Mouse (Mus musculus): ENCODE results near the gene Sdhb. TPM values are rescaled to one million over a fixed set of nuclear protein-coding genes. Genes with fewer than 3 reads are reported as not detected.

Gene Sdhb
- total RNA-seq (2021), result 1,000 to 10,000 TPM; 1,306 to 1,387 TPM
- long read RNA-seq, experiment 1, transcript Sdhb-201 (8 exons, 1,142 nt), result major isoform, 1,897 of 2,140 reads
- long read RNA-seq, experiment 1, partial matches to known transcripts, result 66 of 2,140 reads
- long read RNA-seq, experiment 1, other reads (novel, unspliced or antisense), result 177 of 2,140 reads
- long read RNA-seq, experiment 2, transcript Sdhb-201 (8 exons, 1,142 nt), result major isoform, 1,249 of 1,412 reads
- long read RNA-seq, experiment 2, partial matches to known transcripts, result 61 of 1,412 reads
- long read RNA-seq, experiment 2, other reads (novel, unspliced or antisense), result 102 of 1,412 reads

DNA sequence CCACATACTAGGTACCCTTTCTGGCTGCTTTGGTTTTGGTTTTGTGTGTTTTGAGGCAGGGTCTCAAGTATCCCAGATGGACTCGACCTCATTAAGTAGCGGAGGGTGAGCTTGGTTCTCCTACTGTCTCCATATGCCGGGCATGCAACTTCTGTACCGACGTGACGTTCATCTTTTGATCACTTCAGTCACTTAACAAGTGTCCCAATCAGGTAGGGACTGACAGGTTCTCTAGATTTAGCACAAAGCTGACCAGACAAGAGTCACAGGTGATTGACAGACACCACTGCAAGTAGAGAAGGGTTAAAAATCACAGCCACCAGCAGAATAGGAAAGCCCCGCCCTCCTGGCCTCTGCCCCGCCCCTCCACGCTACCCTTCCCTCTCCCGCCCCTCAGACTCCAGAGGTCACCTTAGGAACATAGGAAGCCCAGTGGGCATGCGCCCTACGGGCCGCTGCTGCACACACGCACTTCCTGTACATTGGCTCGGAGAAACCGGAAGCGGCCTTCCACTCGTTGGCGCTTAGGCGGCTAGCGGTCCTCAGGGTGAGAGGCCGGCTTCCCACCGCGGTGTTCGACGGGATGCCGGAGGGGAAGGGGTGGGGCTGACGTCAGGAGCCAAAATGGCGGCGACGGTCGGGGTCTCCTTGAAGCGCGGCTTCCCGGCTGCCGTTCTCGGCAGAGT lies at the start of gene Sdhb:
TSS of gene Sdhb (plus strand) at position 423 of the 686 bp plus-strand sequence.
- peak; percentile 96 to 99 for DNase-seq

DNA sequence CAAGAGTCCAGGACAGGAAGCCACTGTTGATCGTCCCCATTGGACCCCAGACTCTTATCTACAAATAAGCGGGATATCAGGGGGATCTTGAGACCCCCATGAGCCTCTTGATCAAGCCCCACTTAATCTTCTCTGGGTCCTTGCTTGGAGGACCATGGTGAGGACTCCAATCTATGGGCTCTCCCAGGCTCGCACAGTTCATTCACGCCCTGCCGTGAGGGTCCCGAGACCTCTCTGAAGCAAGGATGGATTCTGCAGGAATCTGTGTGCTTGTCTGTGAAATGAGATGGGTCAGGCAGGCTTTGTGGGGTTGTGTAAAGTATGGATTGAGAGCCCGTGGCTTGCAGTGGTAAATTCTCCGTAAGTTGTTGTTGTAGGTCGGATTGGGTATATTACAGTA lies 49.6 kb upstream of the Sdhb start:
- DNase-seq, result no peak

DNA sequence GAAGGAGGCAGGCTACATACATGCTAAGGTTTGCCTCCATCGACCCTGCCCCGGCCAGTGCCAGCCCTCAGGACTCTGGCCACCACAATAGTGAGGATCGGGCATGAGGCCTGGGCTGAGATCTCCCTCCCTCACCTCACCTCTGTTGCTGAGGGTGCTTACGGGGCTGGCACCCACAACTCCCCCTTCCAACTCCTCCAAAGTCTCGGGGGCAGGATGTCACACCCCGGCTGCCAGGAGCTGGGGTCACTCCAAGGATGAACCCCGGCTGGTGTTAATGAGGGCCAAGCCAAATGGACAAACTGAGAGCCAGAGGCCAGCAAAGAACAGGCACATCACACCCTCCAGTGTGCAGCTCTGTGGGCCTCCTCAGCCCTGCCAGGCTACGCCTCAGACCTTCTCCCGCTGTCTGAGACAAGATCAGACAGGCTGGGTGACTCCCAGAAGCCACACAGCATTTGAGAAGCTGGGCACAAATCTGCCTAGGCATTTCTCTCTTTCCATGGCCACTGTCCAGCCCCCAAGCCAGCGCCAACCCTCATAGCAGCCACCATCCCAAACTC lies 48.7 kb upstream of the Sdhb start:
- DNase-seq, result no peak

DNA sequence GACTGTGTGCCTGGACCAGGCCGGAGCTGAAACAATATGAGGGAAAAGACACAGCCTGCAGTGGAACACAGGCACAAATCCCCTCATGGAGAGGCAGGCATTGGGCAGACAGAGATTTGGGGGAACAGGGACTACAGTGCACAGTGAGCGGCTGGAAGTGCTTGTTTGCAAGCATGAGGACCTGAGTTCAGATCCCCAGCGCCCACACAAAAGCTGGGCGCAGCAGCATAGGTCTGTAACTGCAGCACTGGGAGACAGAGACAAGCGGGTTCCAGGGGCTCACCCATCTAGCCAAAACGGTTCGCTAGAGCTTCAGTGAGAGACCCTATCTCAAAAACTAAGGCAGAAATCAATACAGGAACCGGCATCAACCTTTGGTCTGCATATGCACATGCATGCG lies 47.4 kb upstream of the Sdhb start:
- no peak for DNase-seq

DNA sequence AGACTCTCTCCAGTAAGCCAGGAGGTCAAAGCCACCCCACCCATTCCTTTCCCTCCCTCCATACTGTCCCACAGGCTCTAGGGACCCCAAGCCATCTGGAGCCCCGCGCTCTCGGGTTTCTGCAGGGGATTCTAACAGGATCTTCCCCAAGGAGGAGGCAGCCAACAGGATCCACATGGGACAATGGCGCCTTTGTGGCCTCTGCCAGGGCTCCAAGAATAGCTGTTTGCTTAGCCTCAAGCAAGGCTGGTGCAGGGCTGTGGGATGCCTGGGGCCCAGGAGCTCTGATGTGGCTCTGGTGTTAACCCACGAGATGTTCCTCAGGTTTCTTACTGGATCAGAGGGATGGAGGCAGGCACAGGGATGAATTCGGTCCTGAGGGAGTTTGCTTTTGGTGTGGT lies 46.3 kb upstream of the Sdhb start:
- no peak for DNase-seq

DNA sequence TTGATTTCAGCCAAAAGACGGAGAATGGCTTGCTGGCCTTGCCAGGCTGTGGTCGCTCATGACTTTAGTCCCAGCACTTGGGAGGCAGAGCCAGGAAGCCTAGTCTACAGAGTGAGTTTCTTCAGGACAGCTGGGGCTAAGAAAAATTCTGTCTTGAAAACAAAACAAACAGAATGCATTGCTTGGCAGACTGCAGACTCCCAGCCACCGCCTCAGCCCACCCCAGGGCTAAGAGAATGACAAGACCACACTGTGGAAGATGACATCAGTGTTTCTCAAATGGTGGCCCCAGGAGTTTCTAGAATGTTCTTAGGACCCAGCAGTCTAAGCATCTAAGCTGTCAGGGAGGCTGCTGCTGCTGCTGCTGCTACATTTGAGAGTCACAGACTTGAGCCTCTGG lies 45.8 kb upstream of the Sdhb start:
- DNase-seq, result no peak

DNA sequence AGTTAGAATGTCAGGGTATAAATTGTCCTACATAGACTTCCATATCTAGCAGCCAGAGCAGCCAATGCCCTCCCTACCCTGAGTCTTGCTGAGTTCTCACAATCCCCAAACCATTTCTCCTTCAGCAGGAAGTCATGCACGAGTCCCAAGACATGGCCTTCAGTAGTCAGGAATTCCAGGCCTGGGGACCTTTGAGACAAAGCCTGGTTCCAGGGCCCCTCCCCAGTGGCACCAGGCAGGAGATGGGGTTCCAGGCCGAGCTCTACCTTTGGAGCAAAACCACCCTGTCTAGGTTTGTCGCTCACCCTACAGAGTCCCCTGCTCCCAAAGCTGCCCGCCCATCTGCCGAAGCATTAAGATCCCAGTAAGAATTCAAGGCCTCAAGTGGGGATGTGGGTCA lies 44.7 kb upstream of the Sdhb start:
- DNase-seq, result no peak

DNA sequence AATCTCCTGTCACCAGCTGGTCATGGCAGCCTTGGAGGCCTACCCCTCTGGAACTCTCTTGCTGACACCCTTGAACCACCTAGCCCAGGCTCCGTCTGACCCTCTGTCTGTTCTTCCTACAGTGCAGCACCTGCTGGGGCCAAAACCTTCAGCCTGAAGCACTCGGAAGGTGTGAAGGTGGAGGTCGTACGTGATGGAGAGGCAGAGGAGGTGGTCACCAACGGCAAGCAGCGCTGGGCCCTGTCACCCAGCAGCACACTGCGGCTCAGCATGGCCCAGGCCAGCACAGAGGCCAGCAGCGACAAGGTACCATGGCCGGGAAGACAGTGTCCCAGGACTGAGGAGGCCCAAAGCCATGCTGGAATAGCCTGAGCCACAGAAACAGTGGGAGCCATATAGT lies 43.6 kb upstream of the Sdhb start:
- DNase-seq, result no peak

DNA sequence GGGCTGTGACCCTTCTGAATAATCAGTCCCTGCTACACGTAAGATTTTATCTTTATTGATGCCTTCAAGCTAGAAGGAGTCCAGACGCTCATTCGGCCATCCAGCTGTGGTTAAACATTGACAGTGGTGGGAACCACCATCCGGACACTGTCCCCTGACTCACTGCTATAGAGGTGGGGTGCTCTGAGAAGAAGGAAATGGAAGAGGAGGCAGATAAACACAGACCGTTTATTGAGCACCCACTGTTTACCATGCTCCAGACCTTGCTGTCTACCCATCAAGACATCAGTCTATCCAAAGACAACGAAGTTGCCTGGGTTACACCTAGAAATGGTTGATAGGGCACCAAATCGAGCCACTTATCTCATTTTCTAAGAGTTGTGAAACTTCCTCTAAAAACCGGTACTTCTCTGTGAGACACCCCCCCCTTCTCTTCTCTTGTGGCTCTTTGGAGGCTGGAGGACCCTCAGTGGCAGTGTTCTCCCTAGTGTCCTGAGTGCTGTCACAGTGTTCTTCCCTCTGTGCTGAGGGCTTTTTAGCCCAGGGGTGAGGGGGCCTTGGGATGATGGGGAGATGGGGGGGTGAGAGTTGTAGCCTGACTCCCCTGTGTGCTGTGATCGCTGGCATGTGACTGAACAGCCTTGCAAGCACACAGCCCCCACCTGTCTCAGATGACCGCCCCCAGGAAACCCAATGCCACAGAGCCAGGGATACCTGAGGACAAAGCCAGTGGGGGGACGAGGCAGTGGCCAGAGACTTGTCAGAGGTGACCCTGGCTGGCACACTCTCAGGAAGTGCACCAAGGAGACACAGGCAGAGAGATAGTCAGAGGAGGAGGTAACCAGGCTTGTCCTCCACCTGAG lies 40.8 kb upstream of the Sdhb start:
- no peak for DNase-seq

DNA sequence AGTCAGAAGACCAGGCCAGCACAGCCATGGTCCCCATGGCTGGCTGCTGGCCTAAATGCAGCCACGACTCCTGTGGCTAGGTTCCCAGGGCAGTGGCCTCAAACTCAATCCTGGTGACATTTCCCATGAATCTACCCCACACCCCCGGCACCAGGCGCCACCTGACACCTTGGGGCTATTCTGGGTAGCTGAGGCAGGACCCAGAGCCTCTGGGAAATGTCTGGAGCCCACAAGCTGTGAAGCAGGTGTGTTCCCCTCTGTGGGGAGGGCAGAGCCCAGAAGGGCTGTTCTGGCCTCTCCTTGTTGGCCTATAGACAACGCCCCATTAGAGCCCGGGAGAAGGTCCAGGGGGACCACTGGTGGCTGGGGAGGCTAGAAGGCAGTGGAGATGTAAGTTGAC lies 38.5 kb upstream of the Sdhb start:
- no peak for DNase-seq

DNA sequence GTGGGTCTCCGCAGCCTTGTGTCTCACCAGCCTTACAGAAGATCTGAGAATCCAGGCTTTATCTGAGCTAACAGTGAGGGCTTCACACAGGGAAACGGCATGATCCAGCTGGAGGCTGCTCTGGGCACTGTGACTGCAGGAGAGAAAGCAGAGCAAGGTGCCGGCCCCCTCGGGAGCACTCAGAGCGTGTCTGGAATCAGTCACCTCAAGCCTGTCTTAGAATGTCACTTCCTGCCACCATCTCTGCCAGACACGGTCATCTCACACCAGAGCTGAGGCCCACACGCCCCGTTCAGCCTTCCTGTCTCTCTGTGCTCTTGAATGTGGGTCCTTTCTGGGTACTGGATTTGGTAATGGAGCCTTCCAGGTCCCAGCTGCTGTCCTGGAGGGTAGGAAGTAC lies 35.4 kb upstream of the Sdhb start:
- DNase-seq, result no peak

DNA sequence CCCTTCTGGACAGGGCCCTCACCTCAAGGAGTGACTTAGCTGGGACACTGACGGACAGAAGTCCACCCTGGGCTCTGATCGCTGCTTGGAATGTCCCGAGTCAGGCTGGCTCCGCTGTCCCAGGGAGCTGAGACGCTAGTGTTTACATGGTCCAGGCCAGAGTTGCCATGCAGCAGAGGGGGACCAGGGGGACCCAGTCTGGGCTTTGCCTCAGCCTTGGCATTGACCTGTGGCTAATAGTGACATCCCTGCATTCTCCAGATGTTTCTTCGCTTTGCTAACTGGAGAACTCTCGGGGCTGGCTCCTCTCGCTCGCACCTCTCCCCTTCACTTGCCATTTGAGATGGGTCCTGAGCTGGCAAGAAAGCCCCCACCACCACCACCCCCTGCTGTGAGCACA lies 32.7 kb upstream of the Sdhb start:
- DNase-seq, result no peak

DNA sequence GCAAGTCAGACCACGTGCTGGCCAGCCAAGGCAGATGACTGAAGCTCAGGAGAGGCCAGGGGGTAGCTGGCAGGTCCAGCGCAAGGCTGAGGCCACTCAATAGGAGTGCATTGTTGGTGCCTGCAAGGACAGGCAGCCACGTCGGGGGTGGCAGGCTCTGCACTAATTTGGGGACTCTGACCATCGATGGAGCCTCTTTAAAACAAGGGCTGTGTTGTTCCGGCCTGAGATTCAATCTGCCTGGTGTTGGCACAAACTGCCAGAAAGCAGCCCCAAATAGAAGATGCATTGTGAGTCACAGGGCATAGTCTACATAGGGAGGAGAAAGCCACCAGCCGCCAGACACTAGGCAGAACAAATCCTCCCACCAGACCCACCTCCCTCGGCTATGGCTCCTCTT lies 31.3 kb upstream of the Sdhb start:
- DNase-seq, result no peak

DNA sequence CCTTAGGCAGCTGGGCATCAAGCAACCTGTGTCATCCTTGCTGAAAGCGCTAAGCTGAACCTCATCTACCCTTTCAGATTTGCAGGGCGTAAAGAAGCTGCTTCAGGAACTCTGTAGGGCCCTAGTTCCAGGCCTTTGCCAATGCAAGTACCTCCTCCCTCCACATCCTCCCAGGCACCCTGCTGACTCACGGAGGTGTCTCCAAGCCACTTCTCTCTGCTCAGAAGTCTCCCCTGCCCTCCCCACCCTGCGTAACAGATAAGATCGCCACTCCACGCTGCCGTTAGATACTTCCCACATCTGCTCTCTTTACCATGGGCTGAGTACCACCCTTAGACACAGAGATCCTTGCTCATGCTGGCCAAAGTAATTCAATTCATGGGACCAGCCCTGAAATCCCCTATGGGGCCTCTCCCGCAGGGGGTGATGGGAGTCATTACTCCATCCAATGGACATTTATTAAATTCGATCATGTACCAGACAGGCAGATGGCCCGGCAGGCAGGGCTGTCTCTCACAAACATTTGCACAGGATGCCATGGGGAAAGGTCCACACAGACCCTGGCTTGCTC lies 30.0 kb upstream of the Sdhb start:
- no peak for DNase-seq

DNA sequence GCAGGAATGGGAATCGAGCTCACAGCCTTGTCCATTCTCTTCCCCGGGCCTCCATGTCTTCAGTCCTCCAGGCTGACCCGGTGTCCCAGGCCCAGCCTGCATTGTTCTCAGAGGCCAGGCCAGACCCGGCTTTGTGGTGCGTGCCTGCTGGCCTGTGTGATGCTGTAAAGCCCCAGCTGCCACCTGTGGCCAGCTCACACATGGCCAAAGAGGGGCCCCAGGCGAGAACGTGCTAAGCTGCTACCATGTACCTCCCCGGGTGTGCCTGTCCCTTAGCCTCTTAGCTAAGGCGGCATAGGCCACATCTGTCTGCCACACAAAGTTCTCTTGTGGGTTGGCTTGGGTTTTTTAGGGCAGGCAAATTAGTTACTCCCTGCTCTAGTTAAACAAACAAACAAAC lies 25.4 kb upstream of the Sdhb start:
- no peak for DNase-seq

DNA sequence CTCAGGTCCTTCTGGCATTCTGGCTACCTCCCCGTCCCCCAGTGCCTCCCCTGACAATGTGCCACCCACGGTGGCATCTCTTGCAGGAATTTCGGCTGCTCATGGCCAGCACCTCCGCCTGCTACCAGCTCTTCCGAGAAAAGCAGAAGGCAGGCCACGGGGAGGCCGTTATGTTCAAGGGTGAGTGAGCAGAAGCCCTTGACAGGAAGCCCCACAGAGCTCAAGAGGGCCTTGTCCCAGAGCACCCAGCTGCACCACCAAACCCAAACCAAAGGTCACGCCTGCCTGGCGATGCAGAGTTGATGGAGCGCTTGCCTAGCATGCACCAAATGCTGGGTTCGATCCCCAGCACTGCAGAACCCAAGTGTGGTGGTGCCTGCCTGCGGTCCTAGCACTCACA lies 16.6 kb upstream of the Sdhb start:
- DNase-seq, result no peak

DNA sequence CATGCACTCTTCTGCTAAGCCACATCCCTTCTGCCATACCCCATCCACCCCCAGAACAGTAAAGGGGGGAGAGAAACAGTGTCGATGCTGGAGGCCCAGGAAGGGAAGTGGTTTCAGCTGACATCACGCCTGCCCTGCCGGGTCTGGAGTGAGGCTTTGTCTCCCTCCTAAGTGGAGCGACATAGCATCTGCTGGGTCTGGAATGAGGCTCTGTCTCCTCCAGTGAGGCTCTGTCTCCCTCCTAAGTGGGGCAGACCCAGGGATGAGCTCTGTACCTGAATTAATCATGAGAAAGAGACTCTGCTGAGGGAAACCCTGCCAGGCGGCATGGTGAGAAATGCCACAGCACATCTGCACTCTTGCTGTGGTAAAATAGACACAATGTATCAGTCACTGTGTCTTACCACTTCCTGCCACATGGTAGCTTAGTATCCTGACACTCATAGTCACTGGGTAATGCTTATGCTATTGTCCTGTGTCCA lies 16.0 kb upstream of the Sdhb start:
- peak; percentile 17 to 52 for DNase-seq

DNA sequence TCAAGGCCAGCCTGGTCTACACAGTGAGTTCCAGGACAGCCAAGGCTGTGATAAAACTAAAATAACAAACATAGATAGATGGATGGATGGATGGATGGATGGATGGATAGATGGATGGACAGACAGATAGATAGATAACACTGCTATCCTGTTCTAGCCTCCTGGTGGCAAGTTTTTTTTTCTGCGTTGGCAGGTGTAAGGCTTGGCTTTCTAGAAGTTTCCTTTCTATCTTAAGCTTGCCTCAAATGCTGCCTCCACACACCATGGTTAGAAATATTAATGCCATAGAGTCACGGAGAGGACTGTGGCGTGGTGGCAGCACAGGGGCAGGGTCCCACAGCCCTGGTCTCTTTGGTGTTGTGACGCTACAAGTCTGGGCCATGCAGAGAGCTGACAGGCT lies 15.4 kb upstream of the Sdhb start:
- DNase-seq, result no peak

DNA sequence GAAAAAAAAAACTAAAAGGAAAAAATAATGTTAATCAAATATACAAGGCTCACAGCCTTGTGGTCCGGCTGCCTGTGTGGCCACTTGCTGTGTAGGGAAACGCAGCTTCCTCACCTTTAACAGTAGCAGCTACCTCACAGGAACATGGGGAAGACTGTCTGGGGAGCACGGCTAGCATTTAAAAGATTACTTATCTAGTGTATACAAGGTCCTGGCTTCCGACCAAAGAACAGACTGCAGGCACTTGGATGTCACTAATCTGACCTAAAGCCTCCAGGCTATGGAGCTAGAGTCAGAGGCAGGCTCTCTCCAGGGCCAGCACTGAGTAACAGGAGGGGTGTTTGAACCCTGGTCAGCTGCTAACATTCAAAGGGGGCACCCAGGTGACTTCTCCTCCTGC lies 15.0 kb upstream of the Sdhb start:
- DNase-seq, result no peak

DNA sequence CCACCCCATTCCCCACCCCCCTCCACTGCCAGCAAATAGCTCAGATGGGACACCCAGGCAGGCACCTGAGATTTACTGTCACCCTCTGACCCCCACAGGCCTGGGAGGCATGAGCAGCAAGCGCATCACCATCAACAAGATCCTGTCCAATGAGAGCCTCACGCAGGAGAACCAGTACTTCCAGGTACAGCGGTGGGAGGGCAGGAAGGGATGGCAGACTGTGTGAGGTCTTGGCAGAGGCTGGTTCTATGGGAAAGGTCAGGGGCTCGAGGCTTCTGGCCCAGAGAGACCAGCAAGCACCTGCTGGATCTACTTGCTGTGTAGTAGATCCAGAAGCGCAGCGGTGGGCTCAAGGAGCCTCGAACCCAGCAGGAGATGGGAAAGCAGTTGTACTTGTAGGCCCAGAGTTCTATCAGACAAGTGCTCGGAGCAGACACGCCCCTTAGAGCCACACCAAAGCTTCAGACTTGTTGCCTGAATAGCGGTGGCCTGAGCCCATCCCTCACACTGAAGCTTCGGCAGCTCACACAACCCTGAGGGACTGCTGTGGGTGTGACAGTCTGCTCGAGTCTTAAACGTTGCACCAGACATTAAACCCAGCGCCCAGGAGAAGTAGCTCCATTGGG lies 14.3 kb upstream of the Sdhb start:
- no peak for DNase-seq

DNA sequence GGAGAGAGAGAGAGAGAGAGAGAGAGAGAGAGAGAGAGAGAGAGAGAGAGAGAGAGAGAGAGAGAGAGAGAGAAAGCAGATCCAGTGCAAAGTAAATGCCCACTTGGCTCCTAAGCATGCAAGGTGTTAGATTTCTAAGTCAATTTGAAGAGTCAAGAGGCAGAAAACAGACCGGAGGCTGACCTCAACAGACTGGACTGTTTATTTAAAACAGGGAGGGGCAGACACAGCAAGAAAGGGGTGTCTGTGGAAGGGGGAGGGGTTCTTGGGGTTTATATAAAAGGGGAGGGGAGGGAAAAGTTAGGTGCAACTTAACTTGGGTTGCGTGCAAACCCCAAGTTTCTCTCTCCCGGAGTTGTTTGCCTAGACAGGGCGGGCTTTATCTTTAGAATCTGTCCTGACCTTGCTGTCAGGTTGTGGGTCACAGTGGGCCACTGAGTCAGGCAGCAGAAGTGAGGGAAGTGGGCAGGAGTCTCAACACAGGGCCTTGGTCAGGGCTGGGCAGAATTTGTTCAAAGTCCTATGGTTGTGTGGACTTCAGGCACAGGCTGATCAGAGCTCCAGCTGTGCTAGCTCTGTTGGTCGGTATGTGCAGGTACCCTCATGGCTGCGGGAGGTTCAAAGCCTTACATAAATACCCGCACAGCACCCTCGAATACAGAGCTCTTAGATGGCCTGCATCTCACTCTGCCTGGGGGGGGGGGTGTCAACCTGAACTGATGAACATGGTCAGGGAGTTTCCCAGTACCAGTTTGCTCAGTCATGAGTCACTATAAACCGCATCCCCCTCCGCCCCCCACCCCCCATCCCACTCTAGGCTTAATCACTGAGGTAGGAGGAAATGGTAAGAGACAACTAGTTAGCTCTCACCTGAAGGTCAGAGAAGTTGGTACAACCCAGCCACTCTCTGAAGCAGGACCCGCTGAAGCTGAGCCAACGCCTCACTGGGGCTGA lies 13.2 kb upstream of the Sdhb start:
- DNase-seq, result no peak
